Mouse (Mus musculus): Measurements from ENCODE around the gene Gm11937. TPM values are rescaled to one million over a fixed set of nuclear protein-coding genes. Genes with fewer than 3 reads are reported as not detected.
"Not testable (repeated sequence)": the region's sequence is repeated elsewhere in the genome, so short reads cannot be mapped to it uniquely, and the experiment has no call there.

The Gm11937 gene
- polyA plus RNA-seq, 1 experiment from 2014 or later, result not detected

DNA sequence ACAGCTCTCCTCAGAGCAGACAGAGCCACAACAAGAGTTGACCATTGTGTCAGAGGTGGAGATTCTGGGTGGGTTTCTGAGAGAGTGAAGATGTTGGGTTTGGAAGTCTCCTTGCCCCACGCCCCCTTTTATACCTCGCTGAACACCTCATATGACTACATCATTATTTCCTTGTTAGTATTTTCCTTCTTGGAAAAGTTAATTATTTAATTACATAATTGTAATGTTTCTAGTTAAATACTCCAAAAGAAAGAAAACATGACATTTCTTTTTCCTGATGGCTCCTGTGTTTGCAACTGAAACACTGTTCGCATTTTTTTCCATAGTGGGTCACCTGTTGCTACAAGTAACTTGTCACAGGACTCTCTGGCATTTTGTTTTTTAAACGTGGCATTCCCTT, 18.1 kb upstream of the Gm11937 start, which contains the start of gene Krtap4-1:
Gene Krtap4-1 (minus strand): TSS at position 101 of the 400 bp plus-strand sequence.
- H3K27ac ChIP-seq, result no peak within 1 kb of the TSS
- H3K9me3 ChIP-seq, result no peaks in the 10 kb centered on the region
- no peak within 1 kb of the TSS for H3K4me2 ChIP-seq
- no peak within 1 kb of the TSS for H3K4me3 ChIP-seq (replicated peaks)
- H3K4me1 ChIP-seq, result no peaks in the 10 kb centered on the region
- no peaks in the 10 kb centered on the region for H3K36me3 ChIP-seq (replicated peaks)
- H3K27me3 ChIP-seq, result no peaks in the 10 kb centered on the region
- 85% methylated on average over 4 of the region's 4 CpGs for WGBS
- no peak for ATAC-seq (ENCODE audit: low FRiP score)
- H3K9ac ChIP-seq, result no peak within 1 kb of the TSS

DNA sequence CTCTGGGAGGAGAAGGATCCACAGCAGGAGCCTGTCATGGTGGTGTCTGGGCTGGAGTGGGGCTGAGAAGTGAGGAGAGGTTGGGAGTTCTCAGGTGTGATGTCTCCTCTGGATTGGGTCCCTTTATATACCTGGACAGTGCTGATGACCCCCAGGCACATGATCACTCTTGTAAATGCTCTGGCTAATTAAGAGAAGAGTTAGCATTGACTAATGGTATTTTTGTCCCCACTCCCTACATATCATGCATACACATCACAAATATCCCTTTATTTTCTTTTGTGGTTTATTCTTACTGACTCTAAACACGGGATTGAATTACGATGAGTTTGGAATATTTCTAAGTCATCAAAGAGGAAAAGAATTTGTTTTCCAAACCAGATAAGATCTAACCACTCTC, 10.3 kb upstream of the Gm11937 start, which contains the start of gene Gm11562:
Gene Gm11562 (minus strand): TSS at position 101 of the 400 bp plus-strand sequence.
- Histone ChIP-seq H3K9ac (no peak within 1 kb of the TSS), H3K4me3 (replicated peaks) (no peak within 1 kb of the TSS), H3K27me3 (no peaks in the 10 kb centered on the region), H3K4me2 (no peak within 1 kb of the TSS), H3K36me3 (replicated peaks) (no peaks in the 10 kb centered on the region), H3K9me3 (no peaks in the 10 kb centered on the region), H3K4me1 (no peaks in the 10 kb centered on the region), H3K27ac (no peak within 1 kb of the TSS)
- no peak for ATAC-seq (ENCODE audit: low FRiP score)
- 83% methylated on average over 2 of the region's 2 CpGs for WGBS

GRCm38 (mm10) chr11:99614796-99615363, 4.9 kb upstream of the Gm11937 start, which contains the start of gene Krtap2-4:
TSS of gene Krtap2-4 (minus strand) at chr11:99614846.
- Histone ChIP-seq H3K36me3 (replicated peaks) (no peaks in the 10 kb centered on the region), H3K27ac (no peak within 1 kb of the TSS), H3K27me3 (no peaks in the 10 kb centered on the region), H3K4me2 (no peak within 1 kb of the TSS), H3K9me3 (no peaks in the 10 kb centered on the region), H3K9ac (no peak within 1 kb of the TSS), H3K4me1 (no peaks in the 10 kb centered on the region), H3K4me3 (replicated peaks) (no peak within 1 kb of the TSS)
- WGBS, result 77% methylated on average over 3 of the region's 3 CpGs
- no peak for ATAC-seq (ENCODE audit: low FRiP score)

GRCm38 (mm10) chr11:99609126-99609525, 863 bp downstream of the Gm11937 start:
- no peaks in the 10 kb centered on the region for H3K4me1 ChIP-seq
- no peak overlapping the region for H3K4me3 ChIP-seq (replicated peaks)
- no peak for ATAC-seq (ENCODE audit: low FRiP score)
- H3K27ac ChIP-seq, result no peak overlapping the region
- 76% methylated on average over 1 of the region's 1 CpGs for WGBS
- H3K9me3 ChIP-seq, result no peaks in the 10 kb centered on the region
- no peaks in the 10 kb centered on the region for H3K36me3 ChIP-seq (replicated peaks)
- H3K27me3 ChIP-seq, result no peaks in the 10 kb centered on the region
- no peak overlapping the region for H3K4me2 ChIP-seq
- H3K9ac ChIP-seq, result no peak overlapping the region

DNA sequence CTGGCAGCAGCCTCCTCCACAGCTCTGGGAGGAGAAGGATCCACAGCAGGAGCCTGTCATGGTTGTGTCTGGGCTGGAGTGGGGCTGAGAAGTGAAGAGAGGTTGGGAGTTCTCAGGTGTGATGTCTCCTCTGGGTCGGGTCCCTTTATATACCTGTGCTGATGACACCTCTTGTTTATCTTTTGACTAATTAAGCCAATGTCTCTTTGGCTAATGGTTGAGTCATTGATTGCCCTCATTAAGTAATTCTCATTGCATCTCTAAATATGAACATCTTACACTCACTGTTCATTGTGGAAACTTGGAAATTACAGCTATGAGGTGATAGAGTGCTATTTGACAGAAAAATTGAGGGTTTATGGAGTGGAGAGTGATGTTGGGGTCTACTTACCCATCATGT, 6.8 kb downstream of the Gm11937 start, which contains the start of gene Gm11938:
Gene Gm11938 (minus strand): TSS at position 101 of the 400 bp plus-strand sequence.
- not testable (repeated sequence) for H3K4me1 ChIP-seq; H3K9ac ChIP-seq; H3K9me3 ChIP-seq; H3K4me3 ChIP-seq (replicated peaks); H3K4me2 ChIP-seq; H3K27me3 ChIP-seq; H3K27ac ChIP-seq; ATAC-seq (ENCODE audit: low FRiP score); H3K36me3 ChIP-seq (replicated peaks)
- 90% methylated on average over 1 of the region's 1 CpGs for WGBS

DNA sequence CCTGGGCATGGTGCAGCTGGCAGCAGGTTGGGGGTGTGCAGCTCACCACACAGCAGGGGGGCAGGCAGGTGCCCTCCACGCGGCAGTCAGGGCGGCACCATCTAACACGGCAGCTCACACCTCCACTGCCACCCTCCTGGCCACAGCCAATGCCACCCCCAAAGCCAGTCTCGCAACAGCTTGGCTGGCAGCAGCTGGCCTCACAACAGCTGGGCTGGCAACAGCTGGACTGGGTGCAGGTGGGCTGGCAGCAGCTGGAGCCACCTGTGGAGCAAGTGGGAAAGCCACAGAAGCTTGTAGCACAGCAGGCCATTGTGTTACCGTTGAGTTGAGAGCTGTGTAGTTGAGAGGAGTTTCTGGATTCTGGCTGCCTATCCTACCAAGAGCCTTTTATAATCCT, 12.2 kb downstream of the Gm11937 start, which contains the start of gene Krtap9-3:
Gene Krtap9-3 (minus strand): TSS at position 364 of the 400 bp plus-strand sequence.
- H3K27me3 ChIP-seq; ATAC-seq (ENCODE audit: low FRiP score); H3K4me3 ChIP-seq (replicated peaks); H3K4me2 ChIP-seq; H3K4me1 ChIP-seq; H3K36me3 ChIP-seq (replicated peaks); H3K9me3 ChIP-seq; H3K9ac ChIP-seq; H3K27ac ChIP-seq: not testable (repeated sequence)
- 84% methylated on average over 6 of the region's 6 CpGs for WGBS

DNA sequence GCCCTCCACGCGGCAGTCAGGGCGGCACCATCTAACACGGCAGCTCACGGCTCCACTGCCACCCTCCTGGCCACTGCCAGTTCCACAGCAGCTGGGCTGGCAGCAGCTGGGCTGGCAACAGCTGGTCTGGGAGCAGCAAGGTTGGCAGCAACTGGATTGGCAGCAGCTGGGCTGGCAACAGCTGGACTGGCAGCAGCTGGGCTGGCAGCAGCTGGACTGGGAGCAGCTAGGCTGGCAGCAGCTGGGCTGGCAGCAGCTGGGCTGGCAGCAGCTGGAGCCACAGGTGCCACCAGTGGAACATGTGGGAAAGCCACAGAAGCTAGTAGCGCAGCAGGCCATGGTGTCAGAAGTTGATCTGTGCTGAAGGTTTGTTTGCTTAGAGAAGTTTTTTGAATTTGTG, 19.0 kb downstream of the Gm11937 start, which contains the start of gene Krtap1-3:
Gene Krtap1-3 (minus strand): TSS at position 359 of the 400 bp plus-strand sequence.
- no peak within 1 kb of the TSS for H3K4me3 ChIP-seq (replicated peaks)
- no peak within 1 kb of the TSS for H3K4me2 ChIP-seq
- 83% methylated on average over 6 of the region's 6 CpGs for WGBS
- no peaks in the 10 kb centered on the region for H3K9me3 ChIP-seq
- H3K9ac ChIP-seq, result no peak within 1 kb of the TSS
- no peaks in the 10 kb centered on the region for H3K36me3 ChIP-seq (replicated peaks)
- no peaks in the 10 kb centered on the region for H3K4me1 ChIP-seq
- ATAC-seq (ENCODE audit: low FRiP score), result no peak
- no peak within 1 kb of the TSS for H3K27ac ChIP-seq
- no peaks in the 10 kb centered on the region for H3K27me3 ChIP-seq

DNA sequence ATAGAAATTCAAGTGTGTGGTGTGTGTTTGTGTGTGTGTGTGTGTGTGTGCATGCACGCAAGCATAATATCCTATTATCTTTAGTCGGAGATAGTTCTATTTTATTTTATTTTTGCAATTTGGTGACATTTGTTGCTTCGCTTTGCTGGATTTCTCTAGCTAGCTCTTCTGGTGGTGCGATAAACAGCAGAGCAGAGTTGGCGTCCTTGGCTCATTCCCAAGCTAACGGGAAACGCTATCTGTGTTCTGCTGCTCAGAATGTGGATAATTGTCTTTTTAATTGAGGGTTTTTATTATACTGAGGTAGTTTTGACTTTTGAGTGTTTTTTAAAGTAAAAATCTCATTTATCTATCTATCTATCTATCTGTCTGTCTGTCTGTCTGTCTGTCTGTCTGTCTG, 24.9 kb downstream of the Gm11937 start:
- Histone ChIP-seq H3K27ac (no peak overlapping the region), H3K4me3 (replicated peaks) (no peak overlapping the region), H3K36me3 (replicated peaks) (no peaks in the 10 kb centered on the region), H3K27me3 (no peaks in the 10 kb centered on the region; the same call in 1 of the 2 replicates), H3K4me1 (no peaks in the 10 kb centered on the region), H3K9ac (no peak overlapping the region), H3K9me3 (no peaks in the 10 kb centered on the region), H3K4me2 (no peak overlapping the region)
- 95% methylated on average over 7 of the region's 7 CpGs for WGBS
- ATAC-seq (ENCODE audit: low FRiP score), result no peak

DNA sequence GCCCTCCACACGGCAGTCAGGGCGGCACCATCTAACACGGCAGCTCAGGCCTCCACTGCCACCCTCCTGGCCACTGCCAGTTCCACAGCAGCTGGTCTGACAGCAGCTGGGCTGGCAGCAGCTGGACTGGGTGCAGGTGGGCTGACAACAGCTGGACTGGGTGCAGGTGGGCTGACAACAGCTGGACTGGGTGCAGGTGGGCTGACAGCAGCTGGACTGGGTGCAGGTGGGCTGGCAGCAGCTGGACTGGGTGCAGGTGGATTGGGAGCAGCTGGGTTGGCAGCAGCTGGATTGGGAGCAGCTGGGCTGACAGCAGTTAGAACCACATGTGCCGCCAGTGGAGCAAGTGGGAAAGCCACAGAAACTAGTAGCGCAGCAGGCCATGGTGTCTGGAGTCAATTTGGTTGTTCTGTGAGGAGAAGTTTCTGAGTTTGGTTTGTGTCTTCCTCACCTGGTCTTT, 26.7 kb downstream of the Gm11937 start, which contains the start of gene Krtap1-4:
Gene Krtap1-4 (minus strand): TSS at position 410 of the 460 bp plus-strand sequence.
- Histone ChIP-seq H3K27me3 (no peaks in the 10 kb centered on the region; the same call in 1 of the 2 replicates), H3K36me3 (replicated peaks) (no peaks in the 10 kb centered on the region), H3K9me3 (no peaks in the 10 kb centered on the region), H3K4me2 (no peak within 1 kb of the TSS), H3K9ac (no peak within 1 kb of the TSS), H3K27ac (no peak within 1 kb of the TSS), H3K4me1 (no peaks in the 10 kb centered on the region), H3K4me3 (replicated peaks) (no peak within 1 kb of the TSS)
- ATAC-seq (ENCODE audit: low FRiP score), result no peak
- WGBS, result 85% methylated on average over 5 of the region's 5 CpGs

DNA sequence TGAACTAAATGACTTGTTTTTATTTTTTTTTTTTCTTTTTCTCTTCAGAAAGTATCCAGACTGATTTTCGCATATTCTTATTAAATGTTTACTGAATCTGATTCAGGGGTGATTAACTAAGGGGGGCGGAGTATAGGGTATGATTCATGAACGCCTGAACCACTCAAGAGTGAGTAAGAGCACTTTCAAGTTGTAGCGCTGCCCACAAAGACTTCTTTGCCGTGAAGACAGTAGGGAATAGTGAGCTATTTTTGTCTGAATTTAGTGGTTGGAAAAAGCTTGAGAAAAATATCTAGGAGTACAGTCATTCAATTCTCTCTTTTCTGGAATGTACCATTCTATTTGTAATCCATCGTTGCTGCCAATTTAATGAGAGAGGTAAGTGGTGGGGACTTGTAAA, 28.4 kb downstream of the Gm11937 start:
- no peak overlapping the region for H3K9ac ChIP-seq
- H3K9me3 ChIP-seq, result no peaks in the 10 kb centered on the region
- H3K36me3 ChIP-seq (replicated peaks), result no peaks in the 10 kb centered on the region
- 79% methylated on average over 6 of the region's 6 CpGs for WGBS
- no peak overlapping the region for H3K27ac ChIP-seq
- ATAC-seq (ENCODE audit: low FRiP score), result no peak
- H3K4me1 ChIP-seq, result no peaks in the 10 kb centered on the region
- H3K4me2 ChIP-seq, result no peak overlapping the region
- H3K4me3 ChIP-seq (replicated peaks), result no peak overlapping the region
- H3K27me3 ChIP-seq, result no peaks in the 10 kb centered on the region; the same call in 1 of the 2 replicates

DNA sequence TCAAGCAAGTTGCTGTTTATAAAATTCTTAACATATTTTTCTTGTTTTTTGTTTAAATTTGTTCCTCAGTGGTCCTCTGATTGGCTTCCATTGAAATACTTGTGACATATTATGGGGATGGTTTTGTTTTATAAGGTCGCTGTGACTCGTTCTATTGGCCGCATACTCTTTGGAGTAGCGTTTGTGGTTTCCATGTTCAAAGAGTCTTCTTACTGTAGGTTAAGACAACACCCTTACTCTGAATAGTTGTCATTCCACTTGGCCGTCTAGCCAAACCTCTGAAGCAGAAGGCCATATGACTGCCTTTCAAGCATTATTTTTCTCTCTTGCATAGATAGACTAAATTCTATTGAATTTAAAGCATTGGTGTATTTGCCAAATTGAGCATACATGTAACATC, 28.9 kb downstream of the Gm11937 start:
- H3K36me3 ChIP-seq (replicated peaks), result no peaks in the 10 kb centered on the region
- ATAC-seq (ENCODE audit: low FRiP score), result no peak
- no peaks in the 10 kb centered on the region; the same call in 1 of the 2 replicates for H3K27me3 ChIP-seq
- no peak overlapping the region for H3K4me2 ChIP-seq
- no peak overlapping the region for H3K4me3 ChIP-seq (replicated peaks)
- H3K9ac ChIP-seq, result no peak overlapping the region
- no peak overlapping the region for H3K27ac ChIP-seq
- WGBS, result 93% methylated on average over 5 of the region's 5 CpGs
- H3K4me1 ChIP-seq, result no peaks in the 10 kb centered on the region
- H3K9me3 ChIP-seq, result no peaks in the 10 kb centered on the region

GRCm38 (mm10) chr11:99580636-99581035, 29.4 kb downstream of the Gm11937 start, which contains the start of gene Krtap1-5:
TSS of gene Krtap1-5 (minus strand) at chr11:99581016.
- Histone ChIP-seq H3K9me3 (no peaks in the 10 kb centered on the region), H3K9ac (no peak within 1 kb of the TSS), H3K4me2 (no peak within 1 kb of the TSS), H3K36me3 (replicated peaks) (no peaks in the 10 kb centered on the region), H3K27ac (no peak within 1 kb of the TSS), H3K4me1 (no peaks in the 10 kb centered on the region), H3K4me3 (replicated peaks) (no peak within 1 kb of the TSS), H3K27me3 (no peaks in the 10 kb centered on the region; the same call in 1 of the 2 replicates)
- no peak for ATAC-seq (ENCODE audit: low FRiP score)
- 87% methylated on average over 6 of the region's 6 CpGs for WGBS

GRCm38 (mm10) chr11:99574106-99574505, 35.9 kb downstream of the Gm11937 start:
- ATAC-seq (ENCODE audit: low FRiP score), result peak; percentile 81; the same call in 1 of the 2 replicates
- Histone ChIP-seq H3K36me3 (replicated peaks) (no peaks in the 10 kb centered on the region), H3K4me1 (no peaks in the 10 kb centered on the region), H3K4me2 (peak overlapping the region; percentile 45), H3K27ac (no peak overlapping the region), H3K9me3 (no peaks in the 10 kb centered on the region), H3K4me3 (replicated peaks) (no peak overlapping the region), H3K9ac (no peak overlapping the region), H3K27me3 (no peaks in the 10 kb centered on the region)
- WGBS, result 0% methylated on average over 7 of the region's 7 CpGs

Measured in forebrain, embryonic 12.5 days (tissue).